Mouse (Mus musculus) small intestine, adult 2 months (tissue): ENCODE measurements at regions not wholly inside any gene's neighbourhood (a gene's known extent, or its start where the extent isn't known, plus 50 kb on each side); places are given as distances from the start of the nearest gene placed in this dataset.

ENCODE experiments used
- CTCF ChIP-seq: fragments of 200-500 bp; IDR thresholded peaks from 2 replicates; pipeline ENCODE4 v1.5.1; 2012; ENCODE audit warnings: low read depth, mild to moderate bottlenecking, control low read depth, inconsistent platforms, low read length, moderate library complexity, mixed read lengths; ENCODE audit not compliant: insufficient replicate concordance, insufficient read length; ENCODE audit errors: extremely low read depth
- POLR2A ChIP-seq: fragments of 200-500 bp; IDR thresholded peaks from 2 replicates; pipeline ENCODE4 v1.6.1; 2012; ENCODE audit warnings: low read depth, mild to moderate bottlenecking, control low read depth, inconsistent platforms, low read length, moderate library complexity

DNA sequence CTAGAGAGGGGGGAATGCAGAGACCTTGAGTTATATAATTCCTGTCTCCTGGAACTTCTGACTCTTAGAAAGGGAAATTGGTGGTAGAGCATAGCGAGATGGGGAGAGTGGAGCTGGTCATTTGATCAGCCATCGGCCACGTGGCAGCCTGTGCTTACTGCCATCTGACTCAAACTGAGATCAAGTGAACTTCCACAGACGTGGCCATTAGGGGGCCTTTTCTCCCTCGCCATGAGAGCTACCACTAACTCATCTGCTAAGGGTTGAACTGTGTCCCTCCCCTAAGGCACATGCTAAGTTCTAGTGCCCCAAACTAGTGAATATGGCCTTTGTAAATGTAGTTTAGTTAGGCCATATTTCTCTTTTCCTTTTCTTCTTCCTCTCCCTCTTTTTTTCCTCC is 120.6 kb downstream of the 2410131K14Rik start:
- TF ChIP-seq POLR2A (no peak), CTCF (no peak)
